Mouse (Mus musculus) thymus, adult 2 months (tissue): ENCODE data around the gene Kri1.

Experiments used
- CTCF ChIP-seq: fragments of 200-500 bp; IDR thresholded peaks from 2 replicates; pipeline ENCODE4 v1.5.1; 2012; ENCODE audit warnings: mild to moderate bottlenecking, control low read depth, low read length, moderate library complexity, borderline replicate concordance; ENCODE audit not compliant: control insufficient read depth, poor library complexity, insufficient read depth; ENCODE audit errors: extremely low read depth
- POLR2A ChIP-seq: fragments of 200-500 bp; IDR thresholded peaks from 2 replicates; pipeline ENCODE4 v1.6.1; 2012; ENCODE audit warnings: mild to moderate bottlenecking, low read length, control low read depth, moderate library complexity; ENCODE audit not compliant: control insufficient read depth, poor library complexity, insufficient read depth; ENCODE audit errors: extremely low read depth

- TF ChIP-seq CTCF (no peak), POLR2A (no peak)
Observed at GRCm38 (mm10) chr9:21333523-21333922, 45.8 kb upstream of the Kri1 start.
